Mouse (Mus musculus) liver, adult 2 months (tissue): ENCODE measurements around the gene Tbca. TPM values are rescaled to one million over a fixed set of nuclear protein-coding genes. Genes with fewer than 3 reads are reported as not detected.

Experiments
- DNase-seq: peaks from one replicate; pipeline ENCODE4 v3.0.0-alpha.2; 2011; ENCODE audit warnings: low read depth, low spot score; ENCODE audit errors: extremely low read depth
- H3K27ac ChIP-seq: fragments of 200-500 bp; replicated peaks from 2 replicates; pipeline ENCODE4 v1.5.1; 2012; ENCODE audit warnings: low read depth, mild to moderate bottlenecking, control low read depth, inconsistent platforms, low read length; ENCODE audit not compliant: insufficient read depth
- H3K27me3 ChIP-seq: fragments of 200-500 bp; 2 replicates; pipeline ENCODE4 v1.6.1; 2012; ENCODE audit warnings: mild to moderate bottlenecking, moderate library complexity, low read length, inconsistent platforms; ENCODE audit not compliant: control insufficient read depth, insufficient read depth
- H3K36me3 ChIP-seq: fragments of 200-500 bp; 2 replicates; pipeline ENCODE4 v1.6.1; 2012; ENCODE audit warnings: low read length, inconsistent platforms; ENCODE audit not compliant: control insufficient read depth, insufficient read depth
- H3K4me1 ChIP-seq: fragments of 200-500 bp; 2 replicates; pipeline ENCODE4 v1.6.1; 2011; ENCODE audit warnings: low read length; ENCODE audit not compliant: control insufficient read depth, insufficient read depth
- H3K4me3 ChIP-seq: fragments of 200-500 bp; 2 replicates; pipeline ENCODE4 v1.5.1; 2011; ENCODE audit warnings: low read depth, mild to moderate bottlenecking, control low read depth, low read length, moderate library complexity; ENCODE audit not compliant: insufficient read depth
- H3K79me2 ChIP-seq: fragments of 200-500 bp; 2 replicates; pipeline ENCODE4 v1.6.1; 2012; ENCODE audit warnings: inconsistent platforms, mild to moderate bottlenecking, low read length, moderate library complexity; ENCODE audit not compliant: control insufficient read depth, insufficient read depth
- H3K9ac ChIP-seq: fragments of 200-500 bp; 2 replicates; pipeline ENCODE4 v1.6.1; 2012; ENCODE audit warnings: low read depth, mild to moderate bottlenecking, control low read depth, inconsistent platforms, low read length
- CTCF ChIP-seq: fragments of 200-500 bp; IDR thresholded peaks from 2 replicates; pipeline ENCODE4 v1.5.1; 2011; ENCODE audit warnings: low read depth, low read length, control low read depth
- POLR2A ChIP-seq: fragments of 200-500 bp; IDR thresholded peaks from 2 replicates; pipeline ENCODE4 v1.6.1; 2011; ENCODE audit warnings: low read length, control low read depth; ENCODE audit not compliant: insufficient read depth; ENCODE audit errors: extremely low read depth
- WGBS: fragments of 180-500 bp; shearing (Covaris S2); methylation state at CpG from one replicate; pipeline ENCODE4 v1.1.7; 2018; 5-methylcytosine and 5-hydroxymethylcytosine counted together
- polyA plus RNA-seq: library from polyadenylated mRNA; depleted of rRNA; stranded (reverse); fragments of >200 nt; gene quantifications from 2 replicates; pipeline ENCODE4 v1.2.3, GENCODE M21; 2012; rRNA removed
- total RNA-seq: library from RNA; depleted of rRNA; stranded (reverse); fragments of >200 nt; gene quantifications from 2 replicates; pipeline ENCODE4 v1.2.3, GENCODE M21; 2014; rRNA removed

The Tbca gene
- total and polyA plus RNA-seq, 2 experiments, result 7.1 to 264 TPM

GRCm38 (mm10) chr13:94883163-94883965, 94.7 kb downstream of the Tbca start:
- Histone ChIP-seq H3K4me3 (peak overlapping the region; percentile 21; the same call in 1 of the 2 replicates), H3K4me1 (peaks cover 3% of the 10 kb centered on the region), H3K36me3 (no peaks in the 10 kb centered on the region), H3K9ac (no peak overlapping the region), H3K27me3 (peaks cover 30% of the 10 kb centered on the region), H3K79me2 (no peaks in the 10 kb centered on the region), H3K27ac (no peak overlapping the region)
- 2% methylated on average over 76 of the region's 95 CpGs for whole genome bisulfite sequencing
- no peak for TF ChIP-seq POLR2A
- DNase-seq, result no peak

DNA sequence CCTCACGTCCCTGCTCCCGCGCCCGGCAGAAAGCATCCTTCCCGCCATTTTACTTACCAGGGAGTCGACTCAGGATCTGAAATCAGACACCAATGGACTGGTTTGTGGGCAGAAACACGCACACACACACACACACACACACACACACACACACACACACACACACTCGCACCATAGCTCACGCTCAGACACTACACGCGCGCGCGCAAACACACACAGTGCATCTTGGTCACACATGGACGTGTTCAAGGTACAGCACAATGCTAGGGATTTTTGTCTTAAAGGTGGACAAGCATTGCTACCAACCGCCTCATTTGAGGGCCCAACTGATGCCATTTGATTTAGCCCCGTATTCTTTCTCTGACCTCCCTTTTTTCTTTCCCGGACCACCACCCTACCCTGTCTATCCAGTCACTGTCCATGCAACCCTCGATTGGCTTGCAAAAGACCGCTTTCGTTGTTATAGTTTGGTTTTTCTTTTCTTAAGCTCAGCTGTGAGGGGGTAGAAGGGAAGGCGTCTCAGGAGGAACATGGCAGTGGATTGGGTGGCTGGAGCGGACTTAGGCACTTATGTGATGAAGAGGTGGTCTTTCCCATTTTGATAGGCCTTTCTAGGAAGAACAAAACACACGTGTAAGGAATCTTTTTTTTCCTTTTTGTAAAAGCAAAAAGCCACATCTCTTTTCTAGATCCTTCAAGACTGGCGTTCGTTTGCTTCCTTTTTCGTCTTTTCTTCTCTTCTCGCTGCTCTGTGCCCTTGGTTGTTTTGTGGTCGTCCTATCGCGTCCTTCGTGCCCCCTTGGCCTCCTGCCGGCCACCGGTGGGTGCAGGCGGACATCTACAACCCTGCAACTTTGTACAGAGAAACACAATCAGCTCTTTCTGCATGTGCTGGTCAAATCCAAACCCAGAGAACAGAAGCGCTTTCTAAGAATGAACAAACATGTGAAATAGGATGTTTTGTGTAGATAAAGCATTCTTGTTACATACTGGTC, 95.6 kb downstream of the Tbca start:
- DNase-seq, result no peak
- no peaks in the 10 kb centered on the region for H3K79me2 ChIP-seq
- no peak for TF ChIP-seq POLR2A
- peaks cover 3% of the 10 kb centered on the region for H3K4me1 ChIP-seq
- H3K9ac ChIP-seq, result no peak overlapping the region
- H3K27me3 ChIP-seq, result peaks cover 32% of the 10 kb centered on the region
- 6% methylated on average over 36 of the region's 36 CpGs for WGBS
- H3K27ac ChIP-seq, result no peak overlapping the region
- H3K36me3 ChIP-seq, result no peaks in the 10 kb centered on the region
- H3K4me3 ChIP-seq, result no peak overlapping the region

DNA sequence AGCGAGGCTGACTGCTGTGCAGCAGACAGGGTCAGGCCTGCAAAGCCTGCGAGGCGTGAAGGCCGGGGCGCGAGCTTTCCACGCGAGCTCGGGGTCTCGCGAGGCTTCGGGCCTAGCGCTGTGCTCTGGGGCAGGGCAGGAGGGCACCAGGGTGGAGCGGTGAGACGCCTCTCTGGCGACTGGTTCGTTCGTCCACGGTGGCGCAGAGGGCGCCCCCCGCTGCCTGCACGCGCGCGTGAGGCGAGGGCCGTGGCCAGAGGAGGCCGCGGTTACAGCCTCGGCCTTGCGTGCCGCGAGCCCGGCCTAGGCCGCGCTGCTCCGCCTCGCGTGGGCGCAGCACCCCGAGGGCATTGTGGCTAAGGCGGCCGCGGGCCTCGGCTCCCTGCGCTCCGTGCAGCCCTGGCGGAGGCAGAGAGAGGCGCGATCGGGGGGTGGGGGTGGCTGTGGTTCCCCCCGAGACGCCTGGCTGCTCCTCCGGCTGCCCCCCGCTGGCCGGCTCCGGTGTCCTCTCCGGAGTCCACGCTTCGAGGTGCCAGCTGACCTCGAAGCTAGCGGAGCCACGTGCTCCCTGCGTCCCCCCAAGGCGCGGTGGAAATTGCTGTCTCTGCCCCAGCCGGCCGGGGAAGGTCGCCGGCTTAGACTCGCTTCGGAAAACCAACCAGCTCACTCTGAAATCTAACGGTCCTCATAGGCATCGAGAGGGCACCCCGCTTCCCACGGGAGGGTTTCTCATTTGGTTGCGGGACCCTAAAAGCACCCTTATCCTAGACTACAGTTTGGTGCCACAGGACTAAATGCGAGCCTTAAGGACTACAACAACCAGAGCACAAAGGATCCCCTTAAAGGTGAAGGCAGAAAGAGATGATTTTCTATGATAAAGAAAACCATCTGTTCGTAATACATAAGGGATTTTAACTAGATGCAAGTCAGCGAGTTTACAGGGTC, 96.9 kb downstream of the Tbca start:
- no peak overlapping the region for H3K27ac ChIP-seq
- peaks cover 32% of the 10 kb centered on the region for H3K27me3 ChIP-seq
- 6% methylated on average over 81 of the region's 81 CpGs for WGBS
- peaks cover 3% of the 10 kb centered on the region for H3K4me1 ChIP-seq
- TF ChIP-seq CTCF (no peak), POLR2A (no peak)
- no peaks in the 10 kb centered on the region for H3K79me2 ChIP-seq
- no peak for DNase-seq
- H3K36me3 ChIP-seq, result no peaks in the 10 kb centered on the region
- H3K4me3 ChIP-seq, result no peak overlapping the region
- no peak overlapping the region for H3K9ac ChIP-seq

Other genes starting within 250 kb of the Tbca start
- not detected in 2 replicates for gene Otp, start 86.7 kb downstream of the Tbca start, total RNA-seq
- not detected in 2 replicates for gene Otp, start 86.7 kb downstream of the Tbca start, polyA plus RNA-seq
- 8.9 and 10.1 TPM in 2 replicates for gene Wdr41, start 187.4 kb downstream of the Tbca start, total RNA-seq
- 5.0 and 6.1 TPM in 2 replicates for gene Wdr41, start 187.4 kb downstream of the Tbca start, polyA plus RNA-seq